Mouse (Mus musculus): Measurements from ENCODE around the gene Myh10.
"Not testable (repeated sequence)": the region's sequence is repeated elsewhere in the genome, so short reads cannot be mapped to it uniquely, and the experiment has no call there.

Myh10 gene

DNA sequence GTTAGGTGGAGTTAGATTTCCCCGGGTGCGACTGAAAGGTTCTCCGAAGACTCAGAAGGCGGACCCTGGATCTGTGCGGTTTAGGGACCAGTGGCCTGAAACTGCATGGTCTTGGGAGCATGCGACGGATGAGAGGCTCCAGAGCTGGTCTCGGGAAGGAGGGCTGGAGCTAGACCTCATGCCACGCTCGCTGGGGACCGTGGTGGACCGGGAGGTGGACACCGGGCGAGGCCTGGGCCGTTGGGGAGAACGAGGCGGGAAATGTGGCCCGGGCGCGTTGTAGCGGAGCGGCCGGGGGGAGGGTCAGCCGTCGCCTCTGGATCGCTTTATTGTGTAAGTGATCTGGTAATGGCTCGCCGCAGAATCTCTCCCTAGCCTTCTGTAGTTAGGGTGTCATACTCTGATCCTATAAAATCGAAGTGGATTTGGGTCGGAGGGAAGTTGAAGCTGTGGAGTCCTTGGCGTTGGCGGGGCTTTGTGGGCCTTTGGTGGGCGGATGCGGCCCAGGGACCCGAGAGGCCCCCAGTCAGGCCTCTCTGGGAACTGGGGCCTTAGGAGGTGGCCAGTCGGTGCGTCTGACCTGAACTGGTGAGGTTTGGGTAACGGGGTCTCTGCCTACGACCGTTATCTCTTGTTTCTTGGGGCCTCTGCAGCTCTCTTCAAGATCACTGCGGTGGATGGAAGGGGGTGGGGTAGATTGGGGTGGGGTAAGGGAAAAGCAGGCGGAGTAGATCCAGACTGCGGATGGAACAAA, 1.5 kb downstream of the Myh10 start:
- DNase-seq (ENCODE audit: low spot score) = peak; percentile 9

DNA sequence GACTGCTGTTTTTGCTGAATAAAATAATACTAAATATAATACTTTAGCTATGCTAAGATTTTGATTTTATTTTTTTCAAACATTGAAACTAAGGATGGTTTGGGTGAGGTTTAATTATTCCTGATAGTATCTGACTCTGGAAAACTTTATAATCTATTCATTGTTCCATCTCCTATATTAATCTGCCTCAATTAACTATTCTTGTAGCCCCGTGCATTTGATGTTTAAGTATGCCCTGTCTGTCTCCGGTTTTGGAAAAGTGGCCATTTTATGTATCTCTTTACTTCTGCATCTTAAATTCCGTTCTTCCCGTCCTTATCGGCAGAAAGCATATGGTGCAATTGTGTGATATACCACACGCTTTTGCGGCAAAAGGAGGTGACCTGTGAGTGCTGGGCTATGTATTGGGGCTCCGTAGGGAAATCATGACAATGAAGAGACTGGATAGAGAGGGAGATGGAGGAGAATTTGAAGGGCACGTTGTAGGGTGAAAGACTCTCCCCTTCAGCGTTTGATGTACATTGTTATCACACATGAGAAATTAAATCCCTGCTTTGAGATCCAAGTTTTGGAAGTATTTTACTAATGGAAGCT, 2.2 kb downstream of the Myh10 start:
- no peak for DNase-seq (ENCODE audit: low spot score)

DNA sequence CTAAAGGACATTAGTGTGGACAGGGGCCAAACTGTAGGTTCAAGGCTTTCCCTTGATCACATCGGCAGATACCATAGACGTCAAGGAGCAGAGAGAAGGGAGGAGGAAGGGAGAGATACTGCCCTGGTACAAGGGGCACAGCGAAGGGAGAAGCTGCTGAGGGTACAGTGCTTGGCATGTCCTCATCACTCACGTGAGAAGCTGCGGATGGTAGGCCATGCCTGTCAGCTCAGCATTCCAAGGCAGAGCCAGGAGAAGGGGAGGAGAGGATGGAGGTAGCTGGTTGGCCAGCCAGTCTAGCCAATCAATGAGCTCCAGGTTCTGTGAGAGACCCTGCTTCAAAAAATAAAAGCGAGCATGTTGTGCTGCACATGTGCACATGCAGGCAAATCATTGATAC, 11.0 kb downstream of the Myh10 start:
- DNase-seq (ENCODE audit: low spot score) = no peak

DNA sequence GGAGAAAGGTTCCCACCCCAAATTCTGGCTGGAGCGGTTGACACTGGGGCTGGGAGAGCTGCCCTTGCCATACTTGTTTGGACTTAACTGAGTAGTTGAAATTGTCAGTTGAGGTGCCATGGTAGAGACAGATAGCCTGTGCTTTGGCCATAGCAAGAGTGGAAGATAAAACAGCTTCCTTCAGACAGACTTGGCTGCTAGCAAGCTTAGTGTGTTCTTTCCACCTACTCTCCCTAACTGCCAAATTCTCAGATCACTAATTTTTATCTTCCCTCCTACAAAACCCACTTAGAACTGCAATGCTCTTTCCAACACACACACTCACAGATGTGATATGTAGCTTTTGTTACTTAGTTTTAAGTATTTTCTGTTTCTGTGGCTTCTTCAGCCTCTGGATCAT, 12.0 kb downstream of the Myh10 start:
- DNase-seq (ENCODE audit: low spot score) = no peak

DNA sequence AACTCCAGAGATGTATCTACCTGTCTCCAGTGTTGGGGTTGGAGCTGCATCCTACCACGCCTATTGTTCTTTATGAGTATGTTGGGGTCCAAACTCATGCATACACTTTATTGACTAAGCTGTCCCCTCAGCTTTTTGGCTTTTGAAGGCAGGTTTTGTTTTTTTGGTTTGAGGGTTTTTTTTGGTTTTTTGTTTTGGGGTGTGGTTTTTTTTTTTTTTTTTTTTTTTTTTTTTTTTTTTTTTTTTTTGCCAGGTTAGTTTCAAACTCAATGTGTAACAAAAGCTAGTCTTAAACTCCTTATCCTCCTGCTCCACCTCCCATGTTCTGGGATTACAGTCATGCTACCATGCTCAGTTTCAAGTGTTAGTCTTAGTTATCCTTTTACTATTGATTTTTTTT, 12.9 kb downstream of the Myh10 start:
- DNase-seq (ENCODE audit: low spot score) = no peak

DNA sequence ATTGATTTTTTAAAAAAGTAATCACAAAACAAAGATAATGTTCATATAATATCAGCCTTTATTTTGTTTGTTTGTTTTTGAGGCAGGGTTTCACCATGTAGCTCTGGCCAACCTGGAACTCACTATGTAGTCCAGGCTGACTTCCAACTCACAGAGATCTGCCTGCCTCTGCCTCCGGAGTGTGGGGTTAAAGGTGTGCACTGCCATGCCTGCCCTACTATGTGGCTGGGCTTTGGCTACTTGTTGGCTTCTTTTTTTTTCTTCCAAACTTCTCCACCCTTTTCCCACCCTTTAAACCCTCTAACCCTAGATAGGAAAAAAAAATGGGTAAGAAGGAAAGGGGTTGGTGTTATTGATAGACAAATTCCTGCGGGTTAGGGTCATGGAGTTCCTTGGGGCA, 13.5 kb downstream of the Myh10 start:
- DNase-seq (ENCODE audit: low spot score) = no peak

DNA sequence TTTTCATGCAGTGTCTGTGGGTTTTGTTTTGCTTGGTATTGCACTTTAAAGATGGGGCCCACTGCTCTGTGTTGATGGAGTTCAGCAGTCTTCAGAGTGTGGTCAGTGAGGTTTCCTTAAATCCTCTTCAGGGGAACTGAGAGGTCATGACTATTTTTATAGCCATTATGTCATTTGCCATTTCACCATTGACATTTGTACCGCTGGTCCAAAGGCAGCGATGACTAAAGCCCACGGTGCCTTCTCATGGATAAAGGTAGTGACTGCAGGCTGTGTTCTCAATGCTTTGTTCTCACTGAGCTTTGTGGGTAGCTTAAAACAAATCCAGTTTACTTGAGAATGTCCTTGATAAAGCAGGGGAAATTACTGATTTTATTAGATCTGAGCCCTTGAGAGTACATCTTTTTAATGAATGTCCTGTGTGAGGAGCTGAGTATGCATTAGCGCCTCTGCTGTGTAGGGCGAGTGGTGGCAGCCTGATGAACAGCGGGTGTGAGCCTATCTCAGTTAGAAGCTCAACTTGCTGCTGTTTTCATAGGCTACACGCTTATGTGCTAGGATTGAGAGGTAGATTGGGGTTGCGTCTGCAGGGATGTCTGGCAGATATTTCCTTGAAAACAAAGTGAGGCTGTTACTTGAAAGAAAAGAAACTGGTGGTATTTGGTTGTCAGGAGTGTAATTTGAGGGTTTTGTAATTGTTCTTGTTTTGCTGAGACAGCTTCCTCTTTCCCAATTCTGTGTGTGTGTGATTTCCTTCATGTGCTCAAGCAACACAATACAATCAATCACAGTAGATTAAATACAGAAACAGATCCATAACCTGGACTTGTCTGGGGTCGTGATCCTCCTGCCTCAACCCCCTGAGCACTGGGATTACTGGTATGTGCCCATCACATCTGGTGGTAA, 15.4 kb downstream of the Myh10 start:
- no peak for DNase-seq (ENCODE audit: low spot score)

DNA sequence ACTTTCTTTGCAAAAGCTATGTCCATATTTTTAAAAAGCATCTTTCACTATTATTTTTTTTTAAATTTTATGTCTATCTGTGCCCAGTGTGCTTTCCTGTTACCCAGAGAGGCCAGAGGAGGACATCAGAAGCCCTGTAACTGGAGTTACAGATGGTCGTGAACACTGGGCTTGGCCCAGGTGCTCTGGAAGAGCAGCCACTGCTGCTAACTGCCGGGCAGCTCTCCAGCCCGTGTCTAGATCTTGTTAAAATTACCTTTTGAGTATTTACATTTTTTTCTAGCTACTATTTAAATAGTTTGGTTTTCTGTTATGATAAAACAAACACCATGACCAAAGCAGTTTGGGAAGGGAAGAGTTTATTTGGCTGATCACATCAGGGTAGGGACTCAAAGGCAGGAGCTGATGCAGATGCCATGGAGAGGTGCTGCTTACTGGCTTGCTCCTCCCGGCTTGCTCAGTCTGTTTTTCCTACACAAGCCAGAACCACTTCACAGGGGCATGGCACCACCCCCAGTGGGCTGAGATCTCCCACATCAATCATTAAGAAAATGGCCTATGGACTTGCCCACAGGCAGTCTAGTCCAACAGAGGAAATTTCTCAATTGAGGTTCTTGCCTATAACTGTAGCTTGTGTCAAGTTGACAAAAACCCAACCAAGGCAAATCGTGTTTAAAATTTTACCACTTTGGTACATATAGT, 16.7 kb downstream of the Myh10 start:
- no peak for DNase-seq (ENCODE audit: low spot score)

DNA sequence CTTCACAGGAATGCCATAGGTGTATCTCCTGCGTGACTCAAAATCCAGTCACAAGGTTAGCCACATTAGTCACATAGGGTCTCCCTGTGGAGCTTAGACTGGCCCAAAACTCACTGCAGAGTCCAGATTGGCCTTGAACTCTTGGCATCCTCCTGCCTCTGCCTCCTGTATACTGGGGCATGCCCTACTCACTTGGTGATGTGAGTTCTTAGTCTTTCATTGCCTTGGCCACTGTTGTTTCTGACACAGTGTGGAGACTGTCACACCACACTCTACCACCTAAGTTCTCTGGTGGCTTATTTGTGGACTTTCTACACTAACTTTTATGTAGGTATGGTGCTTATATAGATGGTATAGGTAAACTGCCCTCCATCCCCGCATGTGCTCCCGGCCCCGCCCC, 24.8 kb downstream of the Myh10 start:
- DNase-seq (ENCODE audit: low spot score) = no peak

DNA sequence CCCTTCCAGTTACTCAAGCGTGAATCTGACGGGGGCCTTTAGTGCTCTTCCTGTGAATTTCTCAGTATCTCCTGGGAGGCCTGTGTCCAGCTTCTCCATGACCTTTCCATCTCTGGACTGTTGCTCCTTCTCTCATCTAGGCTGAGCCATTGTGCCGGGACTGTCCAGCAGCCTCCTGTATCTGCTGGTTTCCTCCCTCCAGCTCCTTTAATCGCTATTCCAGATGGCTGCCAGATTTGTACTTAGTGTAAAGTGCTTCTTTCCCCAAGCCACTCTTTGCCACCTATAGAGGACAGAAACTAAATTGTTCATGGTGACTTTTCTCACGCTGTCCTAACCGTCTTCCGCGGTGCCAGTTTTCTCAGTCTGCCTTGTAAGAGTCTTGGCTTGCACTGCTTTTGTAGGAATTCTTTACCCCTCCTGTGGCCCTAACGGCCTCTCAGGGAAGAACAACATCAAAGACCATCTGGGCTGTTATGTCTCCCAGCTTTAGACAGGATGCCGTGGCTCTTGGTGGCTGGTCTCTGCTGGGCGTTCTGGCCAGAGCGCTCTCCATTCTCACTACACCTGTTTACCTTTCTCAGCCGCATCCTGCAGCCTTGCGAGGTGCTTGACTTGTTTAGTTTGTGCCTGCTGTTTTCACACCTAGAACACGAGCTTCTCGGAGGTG, 25.9 kb downstream of the Myh10 start:
- no peak for DNase-seq (ENCODE audit: low spot score)

DNA sequence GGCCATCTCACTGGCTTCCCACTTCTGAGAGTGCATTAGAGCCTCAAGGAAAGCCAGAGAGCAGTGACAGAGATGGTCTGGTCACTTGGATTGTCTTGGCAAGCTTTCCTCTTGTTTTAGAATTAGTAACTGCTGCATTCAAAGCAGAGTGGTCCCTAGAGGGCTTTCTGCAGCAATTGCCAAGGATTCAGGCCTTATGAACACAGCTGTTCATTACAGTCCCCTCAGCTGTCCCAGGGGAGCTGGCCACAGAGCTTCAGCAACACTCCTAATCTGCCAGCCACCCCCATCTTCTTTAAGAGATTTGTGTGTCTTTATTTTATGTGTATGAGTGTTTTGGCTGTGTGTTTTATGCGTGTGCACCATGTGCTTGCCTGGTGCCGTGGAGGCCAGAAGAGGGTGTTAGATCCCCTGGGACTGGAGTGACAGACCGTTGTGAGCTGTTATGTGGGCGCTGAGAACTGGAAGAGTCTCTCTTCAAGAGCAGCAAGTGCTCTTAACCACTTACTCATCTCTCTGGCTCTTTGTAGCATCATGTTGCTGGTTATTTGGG, 27.8 kb downstream of the Myh10 start:
- DNase-seq (ENCODE audit: low spot score) = peak; percentile 38

DNA sequence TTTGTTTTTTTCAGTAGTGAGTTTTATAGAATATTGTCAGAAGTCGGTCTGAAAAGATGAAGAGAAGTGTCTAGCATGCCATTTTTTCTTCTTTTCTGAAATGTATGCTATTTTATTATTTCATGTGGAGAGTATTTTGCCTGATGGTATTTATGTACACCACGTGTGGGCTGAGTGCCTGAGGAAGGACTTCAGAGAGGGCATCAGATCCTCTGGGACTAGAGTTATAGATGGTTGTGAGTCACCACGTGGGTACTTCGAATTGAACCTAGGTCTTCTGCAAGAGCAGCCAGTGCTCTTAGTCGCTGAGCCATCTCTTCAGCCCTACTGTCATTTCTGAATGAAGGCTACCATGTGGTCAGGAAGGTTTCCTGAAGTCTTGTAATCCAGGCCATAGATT, 28.4 kb downstream of the Myh10 start:
- no peak for DNase-seq (ENCODE audit: low spot score)

DNA sequence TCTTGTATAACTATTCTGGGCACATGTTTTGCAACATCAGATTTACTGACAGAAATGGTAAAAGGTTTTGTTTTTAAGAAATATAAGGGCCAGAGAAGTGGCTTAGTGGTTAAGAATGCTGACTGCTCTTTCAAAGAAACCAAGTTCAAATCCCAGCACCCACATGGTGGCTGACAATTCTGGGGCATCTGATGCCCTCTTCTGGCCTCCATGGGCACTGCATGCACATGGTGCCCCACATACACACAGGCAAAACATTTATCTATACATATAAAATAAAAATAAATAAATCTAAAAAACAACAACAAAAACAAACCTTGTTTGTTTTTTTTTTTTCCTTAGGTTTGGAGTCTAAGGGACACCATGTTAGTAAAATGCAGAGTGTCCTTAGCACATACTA, 32.8 kb downstream of the Myh10 start:
- DNase-seq (ENCODE audit: low spot score) = no peak

DNA sequence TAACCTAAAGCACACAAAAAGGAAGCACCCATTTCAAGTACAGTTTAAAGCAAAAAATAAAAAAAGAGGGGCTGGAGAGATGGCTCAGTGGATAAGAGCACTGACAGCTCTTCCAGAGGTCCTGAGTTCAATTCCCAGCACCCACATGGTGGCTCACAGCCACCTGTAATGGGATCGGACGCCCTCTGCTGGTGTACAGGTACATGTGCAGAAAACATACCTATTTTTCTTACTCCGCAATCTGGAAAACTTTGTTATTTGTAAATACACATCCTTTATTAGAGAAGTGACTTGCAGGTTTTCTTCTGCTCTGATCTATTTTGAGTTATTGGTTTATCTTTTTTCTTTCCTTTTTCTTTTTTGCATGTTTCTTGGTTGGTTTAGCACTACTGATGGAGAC, 37.3 kb downstream of the Myh10 start:
- no peak for DNase-seq (ENCODE audit: low spot score)

DNA sequence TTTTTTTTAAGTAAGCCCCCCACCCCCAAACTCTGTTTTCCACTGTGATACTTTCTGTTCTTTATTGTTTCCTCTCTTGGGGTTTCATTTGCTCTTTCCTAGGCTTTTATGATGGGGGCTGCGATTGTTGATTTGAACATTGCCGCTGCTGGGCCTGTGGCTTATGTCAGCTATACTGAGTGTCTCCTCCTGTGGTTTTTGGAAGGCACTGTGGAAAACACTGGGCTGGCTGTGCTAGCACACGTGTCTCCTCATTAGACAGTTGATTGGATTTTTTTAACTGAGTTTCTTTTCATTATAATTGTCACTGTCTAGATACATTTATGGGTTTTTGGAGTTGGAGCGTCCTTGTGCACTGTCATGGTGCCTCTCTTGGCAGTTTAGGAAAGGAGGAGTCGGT, 39.4 kb downstream of the Myh10 start:
- no peak for DNase-seq (ENCODE audit: low spot score)

DNA sequence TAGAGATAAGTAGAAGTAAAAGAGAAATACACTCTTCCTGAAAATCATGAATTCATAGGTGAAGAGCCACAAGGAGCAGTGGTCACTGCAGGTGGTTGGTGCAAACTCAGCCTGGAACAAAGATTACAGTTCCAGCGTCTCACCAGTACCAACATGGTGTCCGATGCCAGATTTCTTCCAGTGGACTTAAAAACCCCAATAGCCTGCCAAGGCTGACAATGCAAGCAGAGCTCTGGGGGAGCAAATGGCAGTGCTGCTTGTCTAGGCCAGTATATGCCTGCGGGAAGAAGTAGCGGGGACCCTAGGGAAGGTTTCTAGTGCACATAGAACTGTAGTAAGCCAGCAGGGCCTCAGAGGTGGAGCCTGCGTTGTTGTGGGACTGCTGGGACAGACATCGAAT, 40.7 kb downstream of the Myh10 start:
- DNase-seq (ENCODE audit: low spot score) = no peak

DNA sequence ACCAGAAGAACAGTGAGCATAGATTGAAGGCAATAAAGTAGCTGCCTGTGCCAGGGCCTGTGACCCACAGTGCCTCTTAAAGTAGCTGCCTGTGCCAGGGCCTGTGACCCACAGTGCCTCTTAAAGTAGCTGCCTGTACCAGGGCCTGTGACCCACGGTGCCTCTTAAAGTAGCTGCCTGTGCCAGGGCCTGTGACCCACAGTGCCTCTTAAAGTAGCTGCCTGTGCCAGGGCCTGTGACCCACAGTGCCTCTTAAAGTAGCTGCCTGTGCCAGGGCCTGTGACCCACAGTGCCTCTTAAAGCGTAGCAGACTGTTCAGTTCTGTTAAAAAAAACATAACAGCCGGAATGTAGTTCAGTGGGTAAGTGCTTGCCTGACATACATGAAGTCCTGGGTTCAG, 42.0 kb downstream of the Myh10 start:
- not testable (repeated sequence) for DNase-seq (ENCODE audit: low spot score)

DNA sequence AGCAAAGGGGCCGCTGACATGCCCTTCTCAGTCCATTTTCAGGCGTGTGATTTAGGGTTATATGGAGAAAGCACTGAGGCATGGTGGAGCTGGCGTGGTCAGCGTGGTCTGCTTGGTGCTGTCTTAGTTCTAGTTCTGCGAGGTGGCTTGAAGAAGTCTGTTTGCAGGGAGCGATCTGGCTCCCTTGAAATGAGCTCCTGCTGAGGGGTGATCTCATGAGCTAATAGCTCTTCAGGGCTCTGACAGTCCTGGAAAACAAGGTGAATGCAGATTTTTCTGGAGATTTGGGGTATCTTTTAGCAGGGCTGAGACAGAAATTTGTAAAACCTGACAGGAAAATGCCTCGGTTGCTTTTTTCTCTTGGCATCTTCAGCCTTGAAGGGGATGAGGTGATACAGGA, 48.1 kb downstream of the Myh10 start:
- no peak for DNase-seq (ENCODE audit: low spot score)

DNA sequence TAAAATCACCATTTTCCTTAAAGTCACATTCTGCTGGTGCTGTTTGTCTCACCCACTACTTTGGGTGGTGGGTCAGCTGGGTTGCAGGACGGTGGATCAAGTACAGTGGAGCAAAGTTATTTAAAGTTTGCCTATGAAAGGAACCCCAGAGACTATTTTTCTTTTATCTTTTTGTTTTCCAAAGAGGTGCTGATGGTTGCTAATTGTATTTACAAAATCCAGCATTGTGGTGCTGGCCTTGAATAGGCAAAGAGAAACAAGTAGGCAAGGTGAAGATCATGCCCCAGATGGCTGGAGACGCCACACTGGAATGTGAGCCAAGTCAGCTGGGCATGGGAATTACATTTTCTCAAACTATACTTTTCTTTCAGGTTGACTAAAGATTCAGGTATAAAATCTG, 51.3 kb downstream of the Myh10 start:
- no peak for DNase-seq (ENCODE audit: low spot score)

DNA sequence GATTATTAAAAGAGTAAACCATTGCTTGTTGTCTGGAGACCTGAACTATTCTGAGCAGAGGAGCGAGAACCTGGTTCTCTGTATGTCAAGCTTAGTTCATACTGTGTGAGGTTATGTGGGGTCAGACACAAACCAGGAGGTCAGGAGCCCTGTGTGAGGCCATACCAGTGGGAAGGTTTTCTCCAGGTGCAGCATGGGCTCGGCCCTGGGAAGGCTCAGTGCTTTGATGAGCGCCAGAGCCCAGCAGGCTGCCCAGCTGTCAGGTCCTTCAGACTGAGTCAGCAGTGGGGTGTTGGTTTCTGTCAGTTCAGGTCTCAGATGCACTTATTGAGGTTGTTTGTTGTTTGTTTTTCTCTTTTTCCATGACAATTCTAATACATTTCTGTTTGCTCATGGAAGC, 52.8 kb downstream of the Myh10 start:
- DNase-seq (ENCODE audit: low spot score) = no peak

DNA sequence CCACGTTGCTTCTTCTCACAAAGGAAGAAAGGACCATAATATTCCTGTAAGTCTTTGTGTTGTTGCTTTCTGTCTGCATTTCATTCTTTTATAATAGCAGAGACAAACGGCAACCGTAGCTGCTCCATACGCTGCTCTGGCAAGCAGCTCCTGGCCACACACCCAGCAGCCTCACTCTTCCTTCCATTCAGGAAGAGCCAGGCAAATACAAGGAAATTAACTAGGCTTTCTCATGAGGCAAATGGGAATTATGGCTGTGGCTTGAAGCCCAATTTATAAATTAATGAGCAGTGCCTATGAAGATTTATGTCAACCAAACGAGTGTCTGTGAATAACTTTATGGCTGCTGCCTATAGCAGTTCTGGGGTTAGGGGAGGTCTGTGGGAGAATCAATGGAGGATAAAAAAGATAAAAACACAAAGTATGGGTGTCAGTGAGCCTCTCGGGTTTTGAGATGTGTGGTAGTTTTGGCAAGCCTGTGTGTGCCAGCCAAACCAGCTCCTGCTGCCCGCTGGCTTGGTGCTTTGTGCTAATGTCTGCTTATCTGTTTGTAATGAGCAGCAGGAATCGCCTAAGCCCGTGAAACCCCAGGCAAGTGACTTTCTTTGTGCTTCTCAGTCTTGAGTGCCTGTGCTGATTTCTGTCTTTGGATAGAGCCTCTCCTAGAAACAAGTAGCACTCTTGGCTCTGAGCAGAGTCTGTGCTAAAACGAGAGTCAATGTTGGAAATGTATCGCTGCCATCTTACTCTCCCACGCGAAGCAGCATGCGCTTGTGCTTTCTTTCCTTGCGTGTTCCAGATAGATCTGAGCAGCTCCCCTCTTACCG, 54.2 kb downstream of the Myh10 start:
- no peak for DNase-seq (ENCODE audit: low spot score)

Measured in ovary, postnatal 14 days (tissue).